19 mouse cellular contexts compared by ENCODE assay signal in genomic region chr2:40633178-40633577, GRCm38 (mm10).
DNase-seq lines count a peak whose midpoint lies in the region; ATAC-seq lines count a peak whose summit lies in the region.
"Had no signal": no experiment of that assay in that cellular context is flagged by ENCODE, and none has a peak within 500 bp of the region (broad histone marks: within the 10 kb centered on the region; RNA-seq: fewer than 3 reads in every experiment).

No protein-coding gene starts in this region.

- ATAC-seq in common myeloid progenitor, adult 5-6 weeks (replicated peaks; ENCODE audit: low read depth, poor library complexity, severe bottlenecking) = peak; percentile 68
- ATAC-seq in megakaryocyte-erythroid progenitor cell, adult 5-6 weeks (replicated peaks; ENCODE audit: low FRiP score, low TSS enrichment, poor library complexity, severe bottlenecking) = peak; percentile 52
- ATAC-seq: forebrain, embryonic 13.5 days; forebrain, embryonic 15.5 days; forebrain, postnatal 0 days had no signal

- intact Hi-C loops in left cerebral cortex, postnatal 4 days (cut with DNase I) = no loop called here

- DNase-seq in 416B (ENCODE audit: low read depth) (peak; percentile 0), MEL-GATA-1-ER (ENCODE audit: extremely low read depth, low read depth) (peak; percentile 6)
- no peak for DNase-seq in kidney, postnatal 25 days
- no peak for DNase-seq in right cerebral cortex, postnatal 25 days
- DNase-seq in left cerebral cortex, postnatal 4 days = no peak
- DNase-seq: adrenal gland, adult 8-10 months; adrenal gland, postnatal 14 days; adrenal gland, postnatal 36 days; cerebellum, adult 11 months; cerebellum, adult 18-20 months; cerebellum, adult 8-10 months; cerebellum, adult 9-11 months; cerebellum, postnatal 14 days; cerebellum, postnatal 36 days; forebrain, postnatal 0 days had no signal

Comparison
In these comparisons a context has a peak if more than half of its experiments do, and no peak if none do; other contexts are left out.
1. DNase-seq: peak in 416B (single experiment) and MEL-GATA-1-ER (single experiment); none in kidney, postnatal 25 days (0 of 2), right cerebral cortex, postnatal 25 days (single experiment) and left cerebral cortex, postnatal 4 days (single experiment).